Mouse (Mus musculus) heart, embryonic 16.5 days (tissue): ENCODE measurements around the gene Ess2. TPM values are rescaled to one million over a fixed set of nuclear protein-coding genes. Genes with fewer than 3 reads are reported as not detected.
A peak's percentile ranks its signal among the peaks of the same experiment; 100 is the strongest.

Experiments
- ATAC-seq: fragments of 200-750 bp; cut with Nextera tagmentation; replicated peaks from 2 replicates; pipeline ENCODE4 v1.8.0; 2017; ENCODE audit warnings: moderate number of reproducible peaks; ENCODE audit not compliant: insufficient read depth, low FRiP score; ENCODE audit errors: extremely low read depth
- H3K27ac ChIP-seq: fragments of 300-500 bp; sonication (generic); 2 replicates; pipeline ENCODE4 v1.5.1; 2014; ENCODE audit warnings: mild to moderate bottlenecking, low read length, control low read depth, moderate library complexity
- H3K27me3 ChIP-seq: fragments of 300-500 bp; sonication (generic); 2 replicates; pipeline ENCODE4 v1.6.1; 2014; ENCODE audit warnings: low read length, mixed read lengths; ENCODE audit not compliant: control insufficient read depth, insufficient read depth
- H3K36me3 ChIP-seq: fragments of 300-500 bp; sonication (generic); 2 replicates; pipeline ENCODE4 v1.6.1; 2014; ENCODE audit not compliant: control insufficient read depth, insufficient read depth
- H3K4me1 ChIP-seq: fragments of 300-500 bp; sonication (generic); 2 replicates; pipeline ENCODE4 v1.6.1; 2014; ENCODE audit warnings: low read length, mixed read lengths; ENCODE audit not compliant: control insufficient read depth, insufficient read depth
- H3K4me2 ChIP-seq: fragments of 300-500 bp; sonication (generic); 2 replicates; pipeline ENCODE4 v1.6.1; 2014; ENCODE audit warnings: low read depth, mild to moderate bottlenecking, control low read depth, low read length
- H3K4me3 ChIP-seq: fragments of 300-500 bp; sonication (generic); 2 replicates; pipeline ENCODE4 v1.5.1; 2014; ENCODE audit warnings: mild to moderate bottlenecking, control low read depth, low read length
- H3K9ac ChIP-seq: fragments of 300-500 bp; sonication (generic); 2 replicates; pipeline ENCODE4 v1.6.1; 2014; ENCODE audit warnings: low read length, control low read depth
- H3K9me3 ChIP-seq: fragments of 300-500 bp; sonication (generic); replicated peaks from 2 replicates; pipeline ENCODE4 v1.6.1; 2016; ENCODE audit warnings: low read length; ENCODE audit not compliant: control insufficient read depth
- WGBS: fragments of 180-500 bp; shearing (Covaris S2); extraction: QIAGEN DNeasy Blood & Tissue Kit; methylation state at CpG from one replicate; pipeline ENCODE4 v1.1.7; 2014; 5-methylcytosine and 5-hydroxymethylcytosine counted together
- polyA plus RNA-seq: library from polyadenylated mRNA; unstranded; fragments of >200 nt; fragmentation: Nextera tagmentation; extraction: Ambion mirVana; gene quantifications from 2 replicates; pipeline ENCODE4 v1.2.1, GENCODE M21; 2015

Gene Ess2
- polyA plus RNA-seq, 1 experiment from 2014 or later: 32.7 TPM

- H3K36me3 ChIP-seq: peaks cover 7% of the 10 kb centered on the region
- peak; percentile 76 for ATAC-seq
- no peaks in the 10 kb centered on the region; the same call in 1 of the 2 replicates for H3K4me1 ChIP-seq
- under 1% methylated on average over 47 of the region's 47 CpGs for WGBS
- peak within 1 kb of the TSS; percentile 93 for H3K4me3 ChIP-seq
- no peaks in the 10 kb centered on the region for H3K9me3 ChIP-seq
- H3K27ac ChIP-seq: peak within 1 kb of the TSS; percentile 78
- peak within 1 kb of the TSS; percentile 90 for H3K9ac ChIP-seq
- no peaks in the 10 kb centered on the region for H3K27me3 ChIP-seq
- H3K4me2 ChIP-seq: peak within 1 kb of the TSS; percentile 99
Measured at GRCm38 (mm10) chr16:17928087-17928580, 17.0 kb upstream of the Ess2 start, which contains the start of gene Slc25a1. Gene Slc25a1 (minus strand): TSS chr16:17928219.

GRCm38 (mm10) chr16:17927351-17928082 lies 16.4 kb upstream of the Ess2 start:
- no peaks in the 10 kb centered on the region for H3K9me3 ChIP-seq
- peaks cover 7% of the 10 kb centered on the region for H3K36me3 ChIP-seq
- peak; percentile 10; the same call in 1 of the 2 replicates for ATAC-seq
- H3K9ac ChIP-seq: peak overlapping the region; percentile 90
- H3K4me2 ChIP-seq: peak overlapping the region; percentile 99
- WGBS: 1% methylated on average over 72 of the region's 72 CpGs
- H3K27ac ChIP-seq: peak overlapping the region; percentile 78
- no peaks in the 10 kb centered on the region for H3K27me3 ChIP-seq
- H3K4me3 ChIP-seq: peak overlapping the region; percentile 93
- H3K4me1 ChIP-seq: peaks cover 4% of the 10 kb centered on the region

DNA sequence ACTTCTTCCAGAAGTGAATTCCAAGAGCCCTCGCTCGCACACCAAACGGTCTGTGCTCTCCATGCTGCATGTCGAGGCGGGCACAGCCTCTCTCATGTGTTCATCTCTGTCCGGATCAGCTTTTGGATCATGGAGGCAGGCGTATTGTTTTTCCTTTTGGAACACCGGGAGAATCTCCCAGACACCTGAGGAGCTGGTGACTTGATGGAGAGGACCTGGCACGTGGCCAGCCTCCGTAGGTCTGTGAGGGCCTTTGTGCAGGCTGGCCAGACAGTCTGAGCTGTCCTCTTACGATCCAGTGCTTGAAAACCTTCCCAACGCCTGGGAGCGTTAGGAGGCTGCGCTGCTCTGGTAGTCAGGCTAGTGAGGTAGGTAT lies 11.0 kb upstream of the Ess2 start:
- WGBS: under 1% methylated on average over 14 of the region's 14 CpGs
- peaks cover 22% of the 10 kb centered on the region for H3K27me3 ChIP-seq
- peak overlapping the region; percentile 87 for H3K4me3 ChIP-seq
- peak overlapping the region; percentile 81 for H3K27ac ChIP-seq
- H3K9me3 ChIP-seq: no peaks in the 10 kb centered on the region
- peak; percentile 11; the same call in 1 of the 2 replicates for ATAC-seq
- peak overlapping the region; percentile 90 for H3K4me2 ChIP-seq
- H3K4me1 ChIP-seq: peaks cover 14% of the 10 kb centered on the region
- H3K9ac ChIP-seq: peak overlapping the region; percentile 90
- peaks cover 7% of the 10 kb centered on the region for H3K36me3 ChIP-seq

DNA sequence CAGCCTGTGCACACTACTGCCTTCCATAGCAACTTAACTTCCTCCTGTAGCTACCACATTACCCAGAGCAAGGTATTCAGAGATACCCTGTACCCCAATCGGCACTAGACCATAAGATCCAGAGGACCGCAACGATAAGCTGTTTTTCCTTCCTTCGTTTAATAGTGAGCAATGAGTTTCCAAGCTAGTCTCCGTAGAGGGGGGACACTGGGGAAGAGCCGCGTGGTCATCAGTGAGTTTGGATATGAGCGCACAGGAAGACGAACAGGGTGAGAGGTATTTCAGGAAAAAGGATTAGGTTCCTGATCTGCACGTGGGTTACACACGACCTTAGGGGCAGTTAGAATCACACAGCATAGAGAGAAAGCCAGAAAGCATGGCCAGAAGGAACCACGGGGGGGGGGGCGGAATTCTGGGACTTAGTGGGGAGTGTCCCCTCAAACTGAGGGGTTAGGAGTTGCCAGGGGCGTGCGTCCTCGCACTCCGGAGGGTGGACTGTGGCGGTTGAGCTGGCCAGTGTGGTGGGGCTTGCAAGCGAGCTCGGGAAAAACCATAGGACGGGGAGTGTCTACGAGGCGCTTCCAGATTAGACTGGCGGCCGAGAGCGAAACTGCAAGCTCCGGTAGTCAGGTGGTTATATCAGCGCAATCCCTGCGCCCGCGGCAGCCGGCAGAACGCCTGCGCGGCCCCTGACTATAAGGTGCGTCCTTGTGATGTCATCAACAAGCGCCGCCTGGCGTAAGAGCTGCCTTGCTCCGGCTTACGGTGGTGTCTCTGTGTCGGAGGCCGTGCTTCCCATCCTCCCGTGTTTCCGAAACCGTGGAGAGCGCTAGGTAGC lies 10.4 kb upstream of the Ess2 start:
- Histone ChIP-seq H3K27ac (peak overlapping the region; percentile 81), H3K4me2 (peak overlapping the region; percentile 90), H3K9me3 (no peaks in the 10 kb centered on the region), H3K4me3 (peak overlapping the region; percentile 87), H3K36me3 (peaks cover 7% of the 10 kb centered on the region), H3K4me1 (peaks cover 14% of the 10 kb centered on the region), H3K9ac (peak overlapping the region; percentile 90), H3K27me3 (peaks cover 27% of the 10 kb centered on the region)
- 2% methylated on average over 45 of the region's 47 CpGs for WGBS
- ATAC-seq: peak; percentile 93

- Histone ChIP-seq H3K4me1 (peaks cover 14% of the 10 kb centered on the region), H3K4me2 (peak overlapping the region; percentile 90), H3K9me3 (no peaks in the 10 kb centered on the region), H3K27me3 (peaks cover 36% of the 10 kb centered on the region), H3K9ac (peak overlapping the region; percentile 90), H3K27ac (no peak overlapping the region), H3K36me3 (peaks cover 2% of the 10 kb centered on the region), H3K4me3 (no peak overlapping the region; the same call in 1 of the 2 replicates)
- no peak for ATAC-seq
- WGBS: 10% methylated on average over 20 of the region's 20 CpGs
Measured at GRCm38 (mm10) chr16:17920586-17920985, 9.4 kb upstream of the Ess2 start.

- no peaks in the 10 kb centered on the region for H3K9me3 ChIP-seq
- H3K4me1 ChIP-seq: peaks cover 10% of the 10 kb centered on the region
- H3K27me3 ChIP-seq: peaks cover 65% of the 10 kb centered on the region
- H3K27ac ChIP-seq: no peak within 1 kb of the TSS
- WGBS: under 1% methylated on average over 95 of the region's 106 CpGs
- H3K9ac ChIP-seq: no peak within 1 kb of the TSS
- H3K36me3 ChIP-seq: no peaks in the 10 kb centered on the region
- peak within 1 kb of the TSS; percentile 36 for H3K4me3 ChIP-seq
- ATAC-seq: 0 out of 2 replicates have a peak, but pooled peaks have one; percentile 12
- peak within 1 kb of the TSS; percentile 61 for H3K4me2 ChIP-seq
Measured at GRCm38 (mm10) chr16:17914307-17915249, 3.4 kb upstream of the Ess2 start, which contains the start of gene Gsc2. Gene Gsc2 (minus strand): TSS chr16:17915059.

- H3K4me1 ChIP-seq: no peaks in the 10 kb centered on the region
- H3K4me2 ChIP-seq: no peak within 1 kb of the TSS
- H3K4me3 ChIP-seq: no peak within 1 kb of the TSS
- WGBS: 89% methylated on average over 14 of the region's 14 CpGs
- no peak for ATAC-seq
- H3K9ac ChIP-seq: no peak within 1 kb of the TSS
- no peak within 1 kb of the TSS for H3K27ac ChIP-seq
- H3K36me3 ChIP-seq: peaks cover 42% of the 10 kb centered on the region
- no peaks in the 10 kb centered on the region for H3K27me3 ChIP-seq
- H3K9me3 ChIP-seq: no peaks in the 10 kb centered on the region
Measured at GRCm38 (mm10) chr16:17898462-17898861, 12.7 kb downstream of the Ess2 start, which contains the start of the genes Dgcr2 and Tssk2. Gene Dgcr2 (minus strand): TSS chr16:17898562. Gene Tssk2 (plus strand): TSS chr16:17898637.

DNA sequence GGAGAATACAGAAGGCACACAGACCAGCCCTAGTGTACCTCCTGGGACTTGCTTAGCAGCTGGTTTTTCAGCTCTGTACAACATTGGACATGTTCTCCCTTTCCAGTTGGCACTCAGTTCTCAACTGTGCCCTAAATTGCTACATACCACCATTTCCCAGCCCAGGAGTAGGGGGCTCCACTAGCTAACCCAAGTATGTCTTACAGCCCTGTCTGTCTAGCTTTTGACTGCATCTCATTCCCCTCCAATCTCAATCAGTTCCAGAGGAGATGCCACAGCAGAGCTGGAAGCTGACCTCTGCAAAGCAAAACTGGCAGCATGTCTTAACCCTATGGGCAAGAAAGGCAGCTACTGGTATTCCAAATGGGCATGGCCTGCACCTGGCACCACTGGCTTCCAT lies 15.1 kb downstream of the Ess2 start:
- Histone ChIP-seq H3K27me3 (no peaks in the 10 kb centered on the region), H3K27ac (no peak overlapping the region), H3K4me3 (no peak overlapping the region), H3K9ac (no peak overlapping the region), H3K4me1 (peaks cover 10% of the 10 kb centered on the region), H3K9me3 (no peaks in the 10 kb centered on the region), H3K36me3 (peaks cover 19% of the 10 kb centered on the region), H3K4me2 (no peak overlapping the region)
- no peak for ATAC-seq
